Mouse (Mus musculus) ES-E14 (cell line): Measurements from ENCODE around the gene Slc16a5. TPM values are rescaled to one million over a fixed set of nuclear protein-coding genes. Genes with fewer than 3 reads are reported as not detected.

Experiments used
- DNase-seq: peaks from one replicate; pipeline ENCODE4 v3.0.0-alpha.2; 2013; ENCODE audit warnings: low read depth, low spot score
- H3K27ac ChIP-seq: 2 replicates; pipeline ENCODE4 v1.5.1; 2012; ENCODE audit warnings: low read depth, mild to moderate bottlenecking, low read length, moderate library complexity, mixed read lengths; ENCODE audit not compliant: poor library complexity, insufficient read depth, severe bottlenecking
- H3K36me3 ChIP-seq: 2 replicates; pipeline ENCODE4 v1.6.1; 2012; ENCODE audit warnings: mild to moderate bottlenecking, low read length, moderate library complexity, mixed read lengths; ENCODE audit not compliant: control insufficient read depth, poor library complexity, insufficient read depth, severe bottlenecking
- H3K4me1 ChIP-seq, 2 experiments: fragments of 150-350 bp in 1 of 2; sonication (generic) in 1 of 2; 2 replicates each; pipeline ENCODE4 v1.6.1; 2012; ENCODE audit warnings: low read length in 2 of 2, mild to moderate bottlenecking in 1 of 2, mixed read lengths in 1 of 2; ENCODE audit not compliant: control insufficient read depth in 2 of 2, insufficient read depth in 2 of 2, poor library complexity in 1 of 2
- H3K4me3 ChIP-seq, 2 experiments: fragments of 150-350 bp in 1 of 2; sonication (generic) in 1 of 2; 2 replicates each; pipeline ENCODE4 v1.5.1; 2012; ENCODE audit warnings: low read length in 2 of 2, low read depth in 1 of 2, mild to moderate bottlenecking in 1 of 2, mixed read lengths in 1 of 2; ENCODE audit not compliant: insufficient read depth in 1 of 2, poor library complexity in 1 of 2, severe bottlenecking in 1 of 2
- H3K9ac ChIP-seq: 2 replicates; pipeline ENCODE4 v1.6.1; 2012; ENCODE audit warnings: low read depth, mild to moderate bottlenecking, low read length, mixed read lengths; ENCODE audit not compliant: poor library complexity, insufficient read depth, severe bottlenecking
- H3K9me3 ChIP-seq: fragments of 150-350 bp; sonication (generic); 2 replicates; pipeline ENCODE4 v1.6.1; 2012; ENCODE audit warnings: low read depth, mild to moderate bottlenecking, low read length; ENCODE audit not compliant: control insufficient read depth, insufficient read depth
- CHD2 ChIP-seq: IDR thresholded peaks from 2 replicates; pipeline ENCODE4 v1.6.1; 2014; ENCODE audit warnings: mild to moderate bottlenecking, low read depth, low read length, inconsistent platforms
- HCFC1 ChIP-seq: IDR thresholded peaks from 2 replicates; pipeline ENCODE4 v1.6.1; 2012; ENCODE audit warnings: low read length, inconsistent platforms, borderline replicate concordance; ENCODE audit not compliant: insufficient read depth
- MAFK ChIP-seq: IDR thresholded peaks from 2 replicates; pipeline ENCODE4 v1.6.1; 2014; ENCODE audit warnings: mild to moderate bottlenecking, low read depth, low read length, inconsistent platforms; ENCODE audit not compliant: insufficient read depth
- ZC3H11A ChIP-seq: IDR thresholded peaks from 2 replicates; pipeline ENCODE4 v1.6.1; 2012; ENCODE audit warnings: low read depth, mild to moderate bottlenecking, inconsistent platforms, low read length, borderline replicate concordance
- ZNF384 ChIP-seq: IDR thresholded peaks from 2 replicates; pipeline ENCODE4 v1.6.1; 2012; ENCODE audit warnings: low read depth, low read length, inconsistent platforms
- in situ Hi-C, 2 experiments: fragments of 600-800 bp; cut with MboI; formaldehyde crosslinking; loops; one replicate each; pipeline ENCODE4 v1.15.1; 2025; ENCODE audit warnings: low sequenced_read_pairs in 2 of 2, inconsistent platforms in 1 of 2; ENCODE audit not compliant: unreplicated experiment in 2 of 2
- total RNA-seq: library from RNA; depleted of rRNA; stranded (reverse); fragments of 300-350 nt; gene quantifications from 2 replicates; pipeline ENCODE4 v1.2.3, GENCODE M21; 2012

The Slc16a5 gene
- total RNA-seq, 1 experiment = 1.6 TPM

- Histone ChIP-seq H3K27ac (no peak overlapping the region), H3K4me3 (peak overlapping the region in 1 of 2 experiments; percentile 10; a peak in 1 of 4 replicates), H3K9ac (no peak overlapping the region; the same call in 1 of the 2 replicates), H3K4me1 (peaks cover 1 to 4% of the 10 kb centered on the region in 2 experiments; a peak in 2 of 4 replicates), H3K9me3 (no peaks in the 10 kb centered on the region), H3K36me3 (peaks cover 3% of the 10 kb centered on the region; the same call in 1 of the 2 replicates)
- TF ChIP-seq CHD2 = no peak
- no peak for TF ChIP-seq MAFK
- no peak for TF ChIP-seq ZC3H11A
- no peak for TF ChIP-seq ZNF384
- TF ChIP-seq HCFC1 = no peak
- in situ Hi-C loops = no loop called here
- DNase-seq = no peak
Observed at GRCm38 (mm10) chr11:115421972-115422371, 40.3 kb upstream of the Slc16a5 start.

DNA sequence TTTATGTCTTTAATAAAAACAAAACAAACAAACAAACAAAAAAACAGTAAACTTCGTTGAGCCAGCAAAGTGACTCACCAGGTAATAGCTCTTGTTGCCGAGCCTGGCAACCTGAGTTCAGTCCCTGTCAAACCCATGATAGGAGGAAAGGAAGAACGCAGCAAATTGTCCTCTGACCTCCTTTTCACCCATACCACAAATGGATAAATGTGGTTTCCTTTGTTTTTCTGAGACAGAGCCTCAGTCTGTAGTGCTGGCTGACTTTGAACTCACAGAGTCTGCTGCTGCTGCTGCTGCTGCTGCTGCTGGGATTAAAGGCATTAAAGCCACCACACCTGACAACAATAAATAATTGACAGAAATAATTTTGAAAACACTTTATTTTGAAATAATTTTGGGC is 39.2 kb upstream of the Slc16a5 start:
- no peaks in the 10 kb centered on the region for H3K36me3 ChIP-seq

DNA sequence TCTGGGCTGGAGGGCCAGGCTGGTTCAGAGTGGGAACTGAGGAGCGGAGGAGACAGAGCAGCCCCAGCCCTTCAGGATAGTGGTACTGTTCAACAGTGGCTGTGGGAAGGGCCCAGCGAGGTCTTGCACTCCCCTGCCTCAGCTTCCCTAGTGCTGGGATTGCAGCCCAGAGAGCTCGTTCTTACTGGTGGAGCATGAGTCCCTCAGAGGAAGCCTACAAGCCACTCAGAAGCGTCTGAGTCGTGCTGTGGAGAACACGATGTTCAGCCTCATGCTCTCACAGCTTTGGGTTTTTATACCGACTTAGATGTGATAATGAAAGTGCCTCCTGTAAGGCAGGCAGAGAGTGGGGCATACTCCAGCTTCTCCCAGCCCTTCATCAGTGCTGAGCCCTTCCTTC is 37.6 kb upstream of the Slc16a5 start:
- no peak for TF ChIP-seq MAFK
- TF ChIP-seq ZNF384 = no peak
- no peak for TF ChIP-seq HCFC1
- no peak for TF ChIP-seq ZC3H11A
- no peak for TF ChIP-seq CHD2
- peaks cover 9% of the 10 kb centered on the region; the same call in 1 of the 2 replicates for H3K36me3 ChIP-seq

More for the DNA sequence above, 39.2 kb upstream of the Slc16a5 start:
- DNase-seq = no peak
- Histone ChIP-seq H3K4me3 (no peak overlapping the region), H3K4me1 (peaks cover 2 to 8% of the 10 kb centered on the region in 2 experiments; a peak in 3 of 4 replicates), H3K27ac (no peak overlapping the region), H3K9me3 (no peaks in the 10 kb centered on the region), H3K9ac (no peak overlapping the region)
- TF ChIP-seq MAFK (no peak), ZNF384 (no peak), ZC3H11A (no peak), HCFC1 (no peak), CHD2 (no peak)
- in situ Hi-C loops = no loop called here

DNA sequence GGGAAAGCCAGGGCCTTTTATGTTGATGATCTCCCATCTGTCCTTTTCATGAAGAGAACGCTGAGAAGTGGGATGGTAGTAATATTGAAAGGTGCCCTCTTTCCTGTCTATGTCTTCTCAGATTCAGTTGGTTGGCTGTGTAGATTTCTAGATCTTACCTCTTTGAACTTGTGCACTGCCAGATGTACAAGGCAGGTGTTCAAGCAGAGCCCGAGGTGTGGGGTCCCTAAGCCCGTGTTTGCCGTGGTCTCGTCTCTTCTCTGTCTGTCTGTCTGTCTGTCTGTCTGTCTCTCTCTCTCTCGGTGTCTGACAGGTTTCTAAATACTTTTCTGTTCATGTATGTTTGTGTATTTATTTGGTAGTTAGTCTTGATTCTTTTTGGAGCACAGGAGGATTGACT is 36.6 kb upstream of the Slc16a5 start:
- TF ChIP-seq ZNF384 = no peak
- TF ChIP-seq MAFK = no peak
- TF ChIP-seq ZC3H11A = no peak
- no peak for TF ChIP-seq CHD2
- no peak for TF ChIP-seq HCFC1
- Histone ChIP-seq H3K4me3 (no peak overlapping the region), H3K36me3 (peaks cover 16% of the 10 kb centered on the region; the same call in 1 of the 2 replicates), H3K27ac (no peak overlapping the region), H3K9me3 (no peaks in the 10 kb centered on the region), H3K9ac (no peak overlapping the region), H3K4me1 (peaks cover 4 to 7% of the 10 kb centered on the region in 2 experiments; a peak in 2 of 4 replicates)
- DNase-seq = no peak
- in situ Hi-C loops = no loop called here

More for the DNA sequence above, 37.6 kb upstream of the Slc16a5 start:
- peaks cover 4 to 7% of the 10 kb centered on the region in 2 experiments; a peak in 2 of 4 replicates for H3K4me1 ChIP-seq
- no peaks in the 10 kb centered on the region for H3K9me3 ChIP-seq
- H3K4me3 ChIP-seq = no peak overlapping the region
- no peak overlapping the region for H3K27ac ChIP-seq
- no peak overlapping the region for H3K9ac ChIP-seq
- in situ Hi-C loops = no loop called here
- DNase-seq = no peak
